Mouse (Mus musculus) limb, embryonic 11.5 days (tissue): ENCODE data around the gene Frem1. TPM values are rescaled to one million over a fixed set of nuclear protein-coding genes. Genes with fewer than 3 reads are reported as not detected.

Experiments
- ATAC-seq: fragments of 200-750 bp; cut with Nextera tagmentation; 2 replicates; pipeline ENCODE4 v1.8.0; 2017; ENCODE audit warnings: low read depth; ENCODE audit not compliant: insufficient number of reproducible peaks, low FRiP score, low TSS enrichment
- DNase-seq: peaks from one replicate; pipeline ENCODE4 v3.0.0-alpha.2; 2015; ENCODE audit warnings: low spot score
- H3K27ac ChIP-seq: fragments of 300-500 bp; sonication (generic); replicated peaks from 2 replicates; pipeline ENCODE4 v1.5.1; 2014; ENCODE audit warnings: low read depth, mild to moderate bottlenecking, low read length
- H3K27me3 ChIP-seq: fragments of 300-500 bp; sonication (generic); 2 replicates; pipeline ENCODE4 v1.6.1; 2014; ENCODE audit warnings: mild to moderate bottlenecking, low read length, mixed read lengths; ENCODE audit not compliant: control insufficient read depth, insufficient read depth
- H3K36me3 ChIP-seq: fragments of 300-500 bp; sonication (generic); 2 replicates; pipeline ENCODE4 v1.6.1; 2014; ENCODE audit warnings: mild to moderate bottlenecking, low read length, moderate library complexity, mixed read lengths; ENCODE audit not compliant: control insufficient read depth, insufficient read depth
- H3K4me1 ChIP-seq: fragments of 300-500 bp; sonication (generic); 2 replicates; pipeline ENCODE4 v1.6.1; 2014; ENCODE audit warnings: low read length, mixed read lengths; ENCODE audit not compliant: control insufficient read depth, insufficient read depth
- H3K4me2 ChIP-seq: fragments of 300-500 bp; sonication (generic); 2 replicates; pipeline ENCODE4 v1.6.1; 2014; ENCODE audit warnings: low read depth, mild to moderate bottlenecking, moderate library complexity; ENCODE audit not compliant: severe bottlenecking
- H3K4me3 ChIP-seq: fragments of 300-500 bp; sonication (generic); 2 replicates; pipeline ENCODE4 v1.5.1; 2014; ENCODE audit warnings: low read depth, low read length
- H3K9ac ChIP-seq: fragments of 300-500 bp; sonication (generic); 2 replicates; pipeline ENCODE4 v1.6.1; 2014; ENCODE audit warnings: mild to moderate bottlenecking, low read length
- H3K9me3 ChIP-seq: fragments of 300-500 bp; sonication (generic); 2 replicates; pipeline ENCODE4 v1.6.1; 2016; ENCODE audit warnings: low read length; ENCODE audit not compliant: control insufficient read depth
- WGBS: fragments of 180-500 bp; shearing (Covaris S2); extraction: QIAGEN DNeasy Blood & Tissue Kit; methylation state at CpG from one replicate; pipeline ENCODE4 v1.1.7; 2014; 5-methylcytosine and 5-hydroxymethylcytosine counted together
- polyA plus RNA-seq: library from polyadenylated mRNA; unstranded; fragments of >200 nt; fragmentation: Nextera tagmentation; extraction: Ambion mirVana; gene quantifications from 2 replicates; pipeline ENCODE4 v1.2.1, GENCODE M21; 2014

The Frem1 gene
- polyA plus RNA-seq, 1 experiment from 2014 or later: 15.1 TPM

DNA sequence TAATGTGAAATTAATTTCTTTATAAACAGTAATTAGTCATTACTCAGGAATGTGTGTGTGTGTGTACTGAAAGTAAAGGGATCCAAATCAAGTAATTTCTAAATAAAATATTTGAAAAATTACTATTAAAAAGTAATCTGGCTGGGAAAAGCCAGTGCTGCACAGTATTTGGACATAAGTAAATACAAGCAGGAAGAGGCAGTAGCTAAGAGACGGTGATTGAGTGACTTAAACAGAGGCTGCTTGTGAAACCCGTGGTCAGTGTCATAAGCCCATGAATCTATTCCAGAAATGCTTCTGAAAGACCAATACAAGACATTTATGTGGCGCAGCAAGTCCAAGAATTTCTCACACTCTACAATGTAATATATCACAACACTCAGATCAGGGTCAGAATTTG, 170.8 kb downstream of the Frem1 start:
- 79% methylated on average over 3 of the region's 3 CpGs for WGBS
- Histone ChIP-seq H3K4me2 (no peak overlapping the region), H3K4me3 (no peak overlapping the region), H3K27ac (no peak overlapping the region), H3K36me3 (no peaks in the 10 kb centered on the region), H3K4me1 (no peaks in the 10 kb centered on the region; the same call in 1 of the 2 replicates), H3K9ac (no peak overlapping the region), H3K9me3 (no peaks in the 10 kb centered on the region), H3K27me3 (no peaks in the 10 kb centered on the region)
- ATAC-seq (no peak), DNase-seq (no peak)

DNA sequence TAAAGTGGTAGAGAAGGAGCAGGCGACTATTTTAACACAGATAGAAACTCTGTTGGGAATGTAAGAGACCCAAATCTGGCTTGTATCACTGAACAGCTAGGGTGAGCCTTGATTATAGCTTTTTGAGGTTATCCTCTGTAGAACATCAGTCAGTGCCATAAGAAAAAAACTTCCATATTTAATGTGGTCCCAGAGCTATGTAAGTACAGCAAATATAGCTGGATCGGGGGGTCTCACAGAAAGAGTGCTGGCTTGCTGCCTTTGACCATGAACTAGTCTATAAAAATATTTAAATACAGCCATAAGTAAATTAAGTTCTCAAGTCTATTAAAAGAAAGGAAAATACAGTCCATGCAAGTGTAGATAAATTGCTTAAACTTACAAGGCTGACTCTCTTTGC, 171.9 kb downstream of the Frem1 start:
- no peak overlapping the region for H3K4me2 ChIP-seq
- H3K4me1 ChIP-seq: no peaks in the 10 kb centered on the region; the same call in 1 of the 2 replicates
- 91% methylated on average over 2 of the region's 2 CpGs for WGBS
- H3K27me3 ChIP-seq: no peaks in the 10 kb centered on the region
- H3K27ac ChIP-seq: no peak overlapping the region
- H3K9ac ChIP-seq: no peak overlapping the region
- no peak for ATAC-seq
- no peak overlapping the region for H3K4me3 ChIP-seq
- H3K36me3 ChIP-seq: no peaks in the 10 kb centered on the region
- H3K9me3 ChIP-seq: no peaks in the 10 kb centered on the region
- DNase-seq: no peak

- WGBS: 82% methylated on average over 6 of the region's 6 CpGs
- Histone ChIP-seq H3K9ac (no peak overlapping the region), H3K4me2 (no peak overlapping the region), H3K9me3 (no peaks in the 10 kb centered on the region), H3K4me3 (no peak overlapping the region), H3K4me1 (no peaks in the 10 kb centered on the region), H3K27ac (no peak overlapping the region), H3K27me3 (no peaks in the 10 kb centered on the region), H3K36me3 (no peaks in the 10 kb centered on the region)
- no peak for DNase-seq
- ATAC-seq: no peak
These were observed 173.0 kb downstream of the Frem1 start for GRCm38 (mm10) chr4:82879152-82879551.

DNA sequence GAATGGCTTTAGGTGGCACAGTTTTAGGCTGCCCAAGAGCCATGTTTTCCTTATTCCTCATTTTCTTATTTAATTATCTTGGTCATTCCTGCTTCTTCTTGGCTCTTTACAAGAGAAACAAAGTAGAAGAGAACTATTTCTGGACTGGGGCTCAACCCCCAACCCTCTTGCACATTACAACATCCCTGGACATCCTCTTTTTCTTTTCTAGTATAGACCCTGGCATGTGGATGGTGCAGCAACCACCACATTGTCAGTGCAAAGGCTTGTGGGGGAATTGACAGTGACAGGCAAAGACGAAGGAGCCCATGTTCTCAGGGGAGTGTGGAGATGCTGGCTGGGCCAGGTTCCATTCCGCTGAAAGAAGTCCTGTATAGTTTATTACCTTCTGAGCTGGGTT, 175.5 kb downstream of the Frem1 start:
- no peak overlapping the region for H3K9ac ChIP-seq

DNA sequence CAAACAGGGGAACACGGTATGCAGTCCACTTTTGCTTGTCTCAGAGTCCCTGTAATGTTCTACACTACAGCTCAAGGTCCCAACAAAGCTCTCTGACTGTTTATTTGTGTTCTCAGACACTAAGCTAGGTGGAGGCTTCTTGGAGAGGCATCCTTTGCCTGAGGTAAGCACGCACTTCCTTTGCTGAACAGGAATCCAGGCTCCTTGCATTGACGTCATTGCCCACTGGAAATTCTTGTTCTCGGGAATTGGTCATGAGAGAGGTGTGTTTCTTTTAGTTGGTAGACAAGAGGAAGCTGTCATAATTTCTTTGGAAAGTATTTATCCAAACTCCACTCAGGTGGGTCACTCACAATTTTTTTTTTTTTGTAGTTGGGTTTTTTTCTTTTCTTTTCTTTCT, 176.6 kb downstream of the Frem1 start:
- Histone ChIP-seq H3K27ac (no peak overlapping the region), H3K4me1 (no peaks in the 10 kb centered on the region), H3K36me3 (no peaks in the 10 kb centered on the region), H3K9ac (no peak overlapping the region), H3K9me3 (no peaks in the 10 kb centered on the region), H3K4me3 (no peak overlapping the region), H3K4me2 (no peak overlapping the region), H3K27me3 (no peaks in the 10 kb centered on the region)
- 69% methylated on average over 4 of the region's 4 CpGs for WGBS
- ATAC-seq (no peak), DNase-seq (no peak)

More for the DNA sequence above, 175.5 kb downstream of the Frem1 start:
- Histone ChIP-seq H3K36me3 (no peaks in the 10 kb centered on the region), H3K4me2 (no peak overlapping the region), H3K27me3 (no peaks in the 10 kb centered on the region), H3K4me3 (no peak overlapping the region), H3K4me1 (no peaks in the 10 kb centered on the region), H3K9me3 (no peaks in the 10 kb centered on the region), H3K27ac (no peak overlapping the region)
- no peak for DNase-seq
- no peak for ATAC-seq
- WGBS: 77% methylated on average over 2 of the region's 2 CpGs

DNA sequence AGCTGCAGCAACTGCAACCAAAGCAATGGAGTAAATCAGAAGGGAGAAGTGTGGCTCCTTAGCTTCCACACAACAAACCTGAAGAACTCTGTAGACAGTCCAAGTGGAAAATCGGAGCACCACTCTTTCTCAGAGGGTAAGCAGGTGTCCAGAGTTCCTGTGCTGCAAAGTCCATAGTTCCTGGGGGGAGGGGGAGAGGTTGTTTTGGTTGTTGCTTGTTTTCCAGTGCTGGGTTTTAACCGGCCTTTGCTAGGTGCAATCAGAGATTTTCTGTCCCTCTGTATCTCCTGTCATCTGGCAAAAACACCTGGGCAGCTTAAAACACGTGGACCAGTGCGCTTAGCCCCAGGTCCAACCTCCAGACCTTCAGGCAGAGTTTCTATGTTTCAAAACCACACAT, 177.3 kb downstream of the Frem1 start:
- Histone ChIP-seq H3K4me2 (no peak overlapping the region), H3K27ac (no peak overlapping the region), H3K27me3 (no peaks in the 10 kb centered on the region), H3K4me1 (no peaks in the 10 kb centered on the region), H3K4me3 (no peak overlapping the region), H3K9me3 (no peaks in the 10 kb centered on the region), H3K9ac (no peak overlapping the region), H3K36me3 (no peaks in the 10 kb centered on the region)
- no peak for DNase-seq
- no peak for ATAC-seq
- WGBS: 68% methylated on average over 4 of the region's 4 CpGs

DNA sequence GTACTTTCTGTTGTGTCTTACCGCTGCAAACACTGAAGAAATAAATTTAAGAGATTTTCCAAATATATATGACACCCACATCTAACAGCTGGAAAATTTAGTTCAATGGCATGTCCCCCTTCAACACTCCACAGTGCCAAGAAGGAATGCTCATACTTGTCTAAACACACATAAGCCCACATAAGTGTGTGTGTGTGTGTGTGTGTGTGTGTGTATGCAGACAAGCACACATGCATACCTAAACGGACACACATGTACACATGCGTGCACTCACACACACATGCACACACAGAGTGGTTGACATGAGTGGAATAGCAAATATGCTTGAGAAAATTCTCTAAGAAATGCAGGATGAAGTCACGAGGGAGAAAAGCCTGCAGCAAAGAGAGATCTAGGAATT, 179.6 kb downstream of the Frem1 start:
- no peak overlapping the region for H3K9ac ChIP-seq
- H3K4me3 ChIP-seq: no peak overlapping the region
- no peak overlapping the region for H3K4me2 ChIP-seq
- no peaks in the 10 kb centered on the region for H3K4me1 ChIP-seq
- DNase-seq: no peak
- H3K36me3 ChIP-seq: no peaks in the 10 kb centered on the region
- WGBS: 85% methylated on average over 4 of the region's 4 CpGs
- H3K9me3 ChIP-seq: no peaks in the 10 kb centered on the region
- no peaks in the 10 kb centered on the region for H3K27me3 ChIP-seq
- no peak for ATAC-seq
- H3K27ac ChIP-seq: no peak overlapping the region

DNA sequence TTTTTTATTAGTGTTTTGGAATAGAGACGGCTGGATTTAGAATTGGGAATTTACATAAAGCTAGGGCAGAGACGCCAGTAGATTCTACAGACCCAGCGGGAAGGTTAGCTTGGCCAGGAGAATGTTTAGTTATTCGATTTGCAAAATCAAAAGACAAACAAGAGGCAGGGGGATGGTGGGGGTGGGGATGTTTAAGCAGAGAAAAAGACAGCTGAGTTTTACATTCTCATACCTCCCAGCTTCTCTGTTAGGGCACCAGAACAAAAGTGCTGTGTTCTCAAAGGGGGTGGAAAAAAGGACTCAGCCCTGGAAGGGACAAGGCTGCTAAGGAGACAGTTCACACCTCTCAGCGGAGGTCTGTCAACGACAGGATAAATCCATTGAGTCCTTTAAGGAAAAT, 180.0 kb downstream of the Frem1 start:
- DNase-seq (no peak), ATAC-seq (no peak)
- Histone ChIP-seq H3K4me3 (no peak overlapping the region), H3K4me1 (no peaks in the 10 kb centered on the region), H3K9ac (no peak overlapping the region), H3K9me3 (no peaks in the 10 kb centered on the region), H3K27ac (no peak overlapping the region), H3K4me2 (no peak overlapping the region), H3K27me3 (no peaks in the 10 kb centered on the region), H3K36me3 (no peaks in the 10 kb centered on the region)
- WGBS: 53% methylated on average over 6 of the region's 6 CpGs

- Histone ChIP-seq H3K36me3 (no peaks in the 10 kb centered on the region), H3K4me2 (no peak overlapping the region), H3K27me3 (no peaks in the 10 kb centered on the region), H3K9ac (no peak overlapping the region), H3K4me3 (no peak overlapping the region), H3K27ac (no peak overlapping the region), H3K9me3 (no peaks in the 10 kb centered on the region), H3K4me1 (no peaks in the 10 kb centered on the region)
- 79% methylated on average over 6 of the region's 6 CpGs for WGBS
- ATAC-seq (no peak), DNase-seq (no peak)
These were observed 181.2 kb downstream of the Frem1 start for GRCm38 (mm10) chr4:82870931-82871330.
